Mouse (Mus musculus) liver, adult 2 months (tissue): Measurements from ENCODE around the gene Lrrfip1.

Experiments
- CTCF ChIP-seq: fragments of 200-500 bp; IDR thresholded peaks from 2 replicates; pipeline ENCODE4 v1.5.1; 2011; ENCODE audit warnings: low read depth, low read length, control low read depth
- POLR2A ChIP-seq: fragments of 200-500 bp; IDR thresholded peaks from 2 replicates; pipeline ENCODE4 v1.6.1; 2011; ENCODE audit warnings: low read length, control low read depth; ENCODE audit not compliant: insufficient read depth; ENCODE audit errors: extremely low read depth

GRCm38 (mm10) chr1:91057311-91058245, 59.0 kb downstream of the Lrrfip1 start:
- TF ChIP-seq CTCF, result no peak
- no peak for TF ChIP-seq POLR2A
